Mouse (Mus musculus) layer of hippocampus, adult 18-20 months (tissue): ENCODE measurements at regions not wholly inside any gene's neighbourhood (a gene's known extent, or its start where the extent isn't known, plus 50 kb on each side); places are given as distances from the start of the nearest gene placed in this dataset.
A peak's percentile ranks its signal among the peaks of the same experiment; 100 is the strongest.

ENCODE experiments used
- DNase-seq, 2 experiments: peaks; one replicate each; pipeline ENCODE4 v3.0.0; 2022; ENCODE audit warnings: low spot score in 2 of 2

DNA sequence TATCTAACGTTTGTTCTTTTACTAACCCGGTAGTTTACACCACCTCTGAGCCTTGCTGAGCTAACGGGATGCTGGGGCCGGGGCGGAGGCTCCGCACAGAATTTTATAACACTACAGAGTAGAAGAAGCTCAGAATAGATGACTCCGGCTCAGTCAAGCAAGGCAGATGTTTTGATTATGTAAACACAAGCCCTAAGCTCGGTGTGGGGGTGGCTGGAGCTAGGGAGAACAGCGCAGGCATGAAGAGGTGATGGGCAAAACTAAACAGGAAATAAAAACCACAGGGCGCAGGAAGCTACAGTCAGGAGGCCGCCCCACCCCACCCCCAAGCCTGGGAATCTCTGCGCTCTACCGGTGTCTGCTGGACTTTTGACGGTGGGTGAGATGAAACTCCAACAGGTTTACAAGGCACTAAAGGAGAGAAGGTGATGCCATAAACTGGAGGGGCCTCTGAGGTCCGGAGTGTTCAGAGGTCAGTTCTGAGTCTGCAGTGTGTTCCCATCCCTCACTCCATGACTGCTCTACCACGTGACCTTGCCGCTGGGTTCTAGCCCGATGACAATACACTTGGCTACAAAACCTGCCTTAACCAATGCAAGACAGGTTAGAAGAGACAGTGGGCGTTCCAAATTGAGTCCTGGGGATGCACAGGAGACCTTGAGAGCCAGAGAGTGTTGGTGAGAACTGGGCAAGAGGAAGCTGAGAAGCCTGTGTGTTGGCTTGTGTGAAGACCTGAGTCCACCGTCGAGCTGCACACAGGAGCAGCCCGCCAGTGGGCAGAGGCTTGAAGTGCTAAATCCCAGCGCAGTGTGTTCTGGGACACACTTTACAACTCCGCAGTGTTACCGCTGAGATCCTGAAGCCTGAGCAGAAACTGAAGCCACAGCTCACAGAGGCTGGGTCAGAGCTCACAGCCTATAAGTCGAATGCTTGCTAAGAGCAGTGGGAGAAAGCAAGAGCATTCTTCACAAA lies 141.9 kb downstream of the Ptpru start:
- DNase-seq = peak in 1 of 2 experiments; percentile 50
